Mouse (Mus musculus) adrenal gland, postnatal 14 days (tissue): ENCODE measurements around the gene Grk6. TPM values are rescaled to one million over a fixed set of nuclear protein-coding genes. Genes with fewer than 3 reads are reported as not detected.
A peak's percentile ranks its signal among the peaks of the same experiment; 100 is the strongest.
"Not testable (repeated sequence)": the region's sequence is repeated elsewhere in the genome, so short reads cannot be mapped to it uniquely, and the experiment has no call there.

Experiments used
- DNase-seq: peaks from one replicate; pipeline ENCODE4 v3.0.0; 2021; ENCODE audit warnings: mixed read lengths
- total RNA-seq: library from RNA; stranded (reverse); gene quantifications from 2 replicates; pipeline ENCODE4 v1.2.3, GENCODE M21; 2021

The Grk6 gene
- total RNA-seq, 1 experiment from 2014 or later = 35.3 TPM

DNA sequence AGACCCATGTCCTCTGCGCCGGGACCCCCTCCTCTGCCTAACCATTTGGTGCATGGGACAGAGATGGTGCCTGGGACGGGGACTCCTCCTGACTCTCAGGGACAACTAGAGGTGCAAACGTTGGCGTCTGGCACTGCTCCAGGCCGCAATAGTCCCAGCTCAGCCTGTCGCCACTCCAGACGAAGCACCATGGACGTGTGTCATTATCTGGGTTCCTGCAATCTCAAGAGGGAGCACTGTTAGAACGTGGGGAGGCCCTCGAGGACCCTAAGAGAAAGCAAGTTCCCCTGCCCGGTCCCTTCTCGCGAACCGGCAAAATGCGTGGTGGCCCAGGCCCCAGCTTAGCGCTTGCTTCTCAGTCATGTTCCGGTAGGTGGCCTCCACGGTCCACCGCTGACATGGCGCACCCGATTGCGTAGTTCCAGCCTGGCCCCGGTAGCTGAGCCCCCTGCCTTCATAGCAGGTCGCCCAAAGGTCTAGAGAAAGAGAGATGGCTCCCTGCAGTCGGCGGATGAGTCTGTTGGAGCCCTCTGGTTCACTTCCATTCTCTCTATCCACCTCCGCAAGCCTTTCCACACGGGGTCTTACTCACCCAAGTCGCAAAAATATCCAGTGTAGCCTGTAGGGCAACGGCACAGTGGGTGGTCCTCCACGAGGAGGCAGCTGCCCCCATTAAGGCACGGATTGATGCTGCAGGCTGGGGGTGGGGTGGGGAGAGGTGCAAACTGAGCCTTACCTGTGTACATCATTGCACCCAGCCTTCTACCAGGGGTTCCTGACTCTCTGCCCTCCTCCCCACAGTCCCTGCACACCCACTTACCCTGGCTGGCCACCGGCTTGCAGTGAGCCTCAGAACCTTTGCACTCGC is 23.7 kb upstream of the Grk6 start:
- peak; percentile 84 for DNase-seq

DNA sequence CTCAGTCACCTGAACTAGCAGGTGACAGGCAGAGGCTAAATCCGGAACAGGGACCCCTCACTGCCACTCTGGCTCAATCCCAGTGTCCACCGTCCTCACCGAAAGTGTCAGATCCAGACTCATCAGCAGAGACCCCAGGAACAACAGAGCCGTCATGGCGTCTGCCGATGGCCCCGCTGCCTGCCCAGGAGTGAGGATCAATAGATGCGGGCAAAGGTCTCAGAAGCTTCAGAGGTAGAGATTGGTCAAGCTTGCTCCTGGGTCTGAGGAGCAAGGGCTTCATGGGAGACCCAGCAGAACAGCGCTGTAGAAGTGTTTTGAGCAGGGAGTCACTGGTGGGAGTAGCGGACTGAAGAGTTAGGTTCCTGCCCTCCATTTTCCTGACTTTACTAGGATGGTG is 18.3 kb upstream of the Grk6 start, which contains the start of gene F12:
Gene F12, minus strand, starts transcription at position 181 of the 400 bp plus-strand sequence.
- no peak for DNase-seq

DNA sequence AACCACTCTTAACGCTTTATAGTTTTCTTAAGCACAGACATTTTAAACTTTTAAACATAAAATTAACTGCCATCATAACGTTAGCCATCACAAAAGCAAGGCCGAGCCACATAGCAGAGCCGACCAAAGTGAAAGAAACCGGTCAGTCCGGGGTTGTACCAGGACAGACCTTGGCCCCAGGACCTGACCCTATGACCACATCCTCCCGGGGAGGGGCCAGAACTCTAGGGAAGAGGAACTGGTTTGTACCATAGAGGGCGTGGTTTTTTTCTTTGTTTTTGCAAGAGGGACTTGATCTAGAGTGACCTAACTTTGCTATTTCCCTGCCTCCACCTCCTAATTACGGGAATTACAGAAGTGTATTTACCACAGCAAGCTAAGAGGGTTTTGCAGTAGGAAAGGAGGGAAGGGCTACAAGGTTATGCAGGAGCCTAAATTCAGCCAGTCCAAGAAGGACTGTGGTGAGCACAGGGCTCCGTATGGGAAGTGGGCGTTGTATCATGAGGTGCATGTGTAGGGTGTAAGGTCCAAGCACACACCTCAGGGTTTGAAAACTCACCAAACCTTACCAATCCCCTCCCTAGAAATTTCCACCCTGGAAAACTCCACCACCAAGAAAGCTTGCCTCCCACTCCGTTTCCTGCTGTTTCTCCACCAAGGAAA is 15.5 kb upstream of the Grk6 start:
- peak; percentile 84 for DNase-seq

DNA sequence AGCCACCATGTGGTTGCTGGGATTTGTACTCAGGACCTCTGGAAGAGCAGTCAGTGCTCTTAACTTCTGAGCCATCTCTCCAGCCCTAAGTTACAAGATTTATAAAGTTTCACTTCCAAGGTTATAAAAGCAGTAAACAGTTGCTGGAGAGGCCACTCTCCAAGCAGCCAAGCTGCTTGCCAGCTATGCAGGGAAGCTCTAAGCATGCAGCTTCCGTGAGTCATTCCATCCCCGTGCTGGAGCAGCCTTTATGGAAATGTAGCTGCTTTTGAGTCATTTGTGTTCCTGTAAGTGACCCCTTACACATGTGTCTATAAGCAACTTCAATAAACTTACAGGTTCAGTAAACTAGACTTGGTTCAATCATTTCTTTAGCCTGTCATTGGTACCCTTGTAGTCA is 14.3 kb upstream of the Grk6 start:
- DNase-seq = peak; percentile 58

DNA sequence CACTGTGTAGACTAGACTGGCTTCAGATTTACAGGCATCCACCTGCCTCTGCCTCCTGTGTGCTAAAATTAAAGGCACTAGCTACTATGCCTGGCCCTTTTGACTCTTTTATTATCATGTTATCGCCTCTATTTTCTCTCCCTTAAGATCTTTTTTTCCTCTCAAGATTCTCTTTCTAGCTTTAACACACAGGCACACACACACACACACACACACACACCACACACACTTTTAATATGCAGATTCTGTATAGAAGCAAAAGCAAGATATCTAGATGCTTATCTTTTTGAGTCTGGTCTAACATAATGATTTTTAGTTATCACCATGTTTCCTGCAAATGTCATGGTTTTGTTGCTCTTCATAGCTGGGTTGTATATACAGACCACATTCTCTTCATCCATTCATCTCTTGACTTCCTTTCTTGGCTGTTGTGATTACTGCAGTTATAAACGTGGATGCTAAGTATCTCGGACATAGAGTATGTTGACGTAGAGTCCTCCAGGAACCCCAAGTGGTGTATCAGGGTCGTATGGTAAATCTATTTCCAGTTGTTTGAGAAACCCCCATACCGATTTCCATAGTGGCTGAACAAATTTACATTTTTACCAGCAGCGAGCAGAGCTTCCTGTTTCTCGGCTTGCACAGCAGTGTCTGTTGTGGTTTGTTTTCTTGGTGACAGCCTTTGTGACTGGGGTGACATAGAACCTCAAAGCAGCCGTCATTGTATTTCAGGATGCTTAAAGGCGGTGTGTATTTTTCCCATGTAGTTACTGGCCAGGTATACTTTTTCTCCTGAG is 12.8 kb upstream of the Grk6 start:
- no peak for DNase-seq

DNA sequence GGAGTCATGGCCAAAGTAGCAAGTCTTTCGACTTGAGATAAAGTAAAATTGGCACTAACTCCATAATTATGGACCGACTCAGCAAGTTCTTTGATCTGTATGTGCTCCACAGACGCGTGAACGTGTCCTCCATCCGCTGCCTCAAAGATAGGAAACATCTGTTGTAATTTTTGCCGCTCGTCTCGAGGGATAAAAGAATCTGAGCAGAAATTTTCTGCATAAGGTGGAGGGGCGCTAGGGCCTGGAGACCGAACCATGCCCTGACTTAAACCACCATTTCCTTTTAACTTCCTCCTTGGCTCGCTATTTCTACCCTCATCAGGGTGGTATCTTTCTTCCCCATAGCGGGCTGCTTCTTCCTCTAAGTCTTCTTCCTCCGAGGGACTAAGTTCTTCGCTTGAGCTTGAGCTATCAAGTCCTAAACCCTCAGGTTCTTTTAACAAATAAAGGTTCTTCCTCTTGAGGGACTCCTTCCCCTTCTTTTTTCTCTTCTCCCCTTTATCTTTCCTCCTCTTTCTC is 7.7 kb upstream of the Grk6 start:
- DNase-seq = not testable (repeated sequence)

DNA sequence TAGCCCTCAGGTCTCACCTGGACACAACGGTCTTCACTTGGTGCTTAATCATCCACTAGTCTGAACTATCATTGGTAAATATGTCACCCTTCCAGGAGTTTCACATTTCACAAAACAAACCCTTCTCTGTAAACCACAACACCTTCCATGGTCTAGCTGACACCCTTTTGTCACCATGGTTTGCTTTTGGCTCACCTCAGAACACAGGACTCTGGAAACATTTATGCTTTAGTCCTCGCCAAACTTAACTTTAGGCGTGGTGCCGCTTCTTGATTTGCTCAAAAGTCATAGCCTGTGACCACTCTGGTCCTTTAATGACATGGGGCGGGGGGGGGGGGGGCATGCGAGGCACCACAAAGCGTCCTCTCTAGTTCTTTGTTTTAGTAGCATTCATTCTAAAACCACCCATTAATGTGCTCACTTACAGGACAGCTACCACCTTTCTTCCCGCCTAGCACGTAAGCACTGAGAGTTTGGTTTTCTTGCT is 1.0 kb upstream of the Grk6 start:
- no peak for DNase-seq

DNA sequence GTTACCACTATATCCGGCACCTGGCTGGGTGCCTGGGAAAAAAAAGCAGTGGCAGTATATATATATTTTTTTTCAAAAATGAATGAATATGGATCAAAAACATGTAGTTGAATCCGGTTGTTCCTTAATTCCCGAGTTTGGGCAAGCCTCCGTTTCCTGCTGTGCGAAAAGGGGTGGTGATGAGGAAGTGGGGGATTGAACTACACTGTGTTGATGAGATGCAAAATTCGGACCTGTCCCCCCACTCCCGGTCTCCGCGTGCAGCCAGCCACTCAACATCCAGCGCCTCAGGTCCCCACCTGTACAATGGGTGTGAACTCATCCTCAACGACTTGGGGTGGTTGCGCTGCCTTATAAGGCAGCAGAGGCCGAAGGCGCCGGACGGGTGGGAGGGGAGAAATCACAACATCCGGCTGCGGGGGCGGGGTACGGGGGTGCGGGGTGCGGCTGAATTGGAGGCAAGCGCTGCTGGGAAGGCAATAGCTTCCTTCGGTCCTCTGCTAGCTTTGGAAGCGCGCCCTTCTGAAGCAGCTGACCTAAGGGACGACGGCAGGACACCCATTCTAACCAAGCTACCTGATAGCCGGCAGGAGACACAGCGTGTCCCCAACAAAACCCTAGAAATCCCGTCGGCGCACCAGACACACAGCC is 461 bp upstream of the Grk6 start:
- DNase-seq = peak; percentile 90

DNA sequence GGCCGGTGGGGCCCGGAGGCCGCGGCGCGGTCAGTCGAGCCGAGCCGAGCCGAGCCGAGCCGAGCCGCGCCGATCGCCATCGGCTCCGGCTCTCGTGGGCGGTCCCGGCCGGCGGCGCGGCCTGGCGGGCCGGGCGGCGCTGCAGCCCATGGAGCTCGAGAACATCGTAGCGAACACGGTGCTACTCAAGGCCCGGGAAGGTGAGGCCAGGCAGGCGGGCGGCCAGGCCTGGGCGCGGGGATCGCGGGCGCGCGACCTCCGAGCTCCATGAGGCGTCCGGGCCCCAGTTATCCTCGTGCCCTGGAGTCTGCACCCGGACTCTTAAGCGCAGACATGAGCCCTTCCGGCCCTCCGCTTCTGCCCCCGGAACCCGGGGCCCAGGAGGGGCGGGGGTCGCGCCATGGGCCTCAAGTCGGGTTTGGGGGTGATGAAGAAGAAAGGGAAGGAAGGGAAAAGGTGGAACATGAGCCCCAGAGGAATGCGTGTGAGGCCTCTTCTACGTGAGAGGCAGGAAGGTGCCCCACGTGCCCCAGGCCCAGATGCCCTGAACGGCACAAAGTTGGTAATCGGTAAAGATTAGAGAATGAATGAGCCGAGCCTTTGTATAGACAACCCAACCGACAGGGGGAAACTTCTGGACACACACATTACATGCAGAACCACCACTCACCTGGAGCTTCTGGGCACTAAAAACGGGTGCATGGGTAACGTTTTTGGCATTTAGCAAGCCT is 654 bp downstream of the Grk6 start:
- no peak for DNase-seq

DNA sequence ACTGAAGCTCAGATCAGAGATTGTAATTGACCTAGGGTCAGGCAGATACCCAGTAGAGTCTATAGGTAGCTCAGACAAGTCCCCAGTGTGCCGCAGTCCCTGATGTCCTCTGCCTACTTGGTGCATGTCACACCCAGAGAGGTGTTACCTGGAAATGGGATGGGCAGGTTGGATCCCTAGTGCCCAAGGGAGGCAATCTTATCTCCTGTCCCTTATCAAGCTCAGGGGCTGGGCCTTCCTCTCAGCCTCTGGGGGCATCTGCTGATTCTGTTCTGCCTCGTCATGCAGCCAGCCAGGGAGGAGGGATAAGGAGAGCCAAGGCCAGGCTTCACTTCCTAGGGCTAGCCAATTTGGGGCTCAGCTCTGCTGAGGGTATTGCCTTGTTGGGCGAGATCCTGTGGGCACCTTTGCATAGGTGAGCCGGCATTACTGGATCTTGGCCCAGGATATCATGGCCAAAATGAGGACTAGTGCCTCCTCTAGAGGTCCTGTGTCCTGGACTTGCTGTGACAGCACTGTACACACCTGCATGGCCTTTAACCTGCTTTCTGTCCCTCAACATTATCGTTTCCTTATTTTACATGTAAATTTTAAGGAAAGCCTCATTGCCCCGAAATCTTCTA is 1.7 kb downstream of the Grk6 start:
- no peak for DNase-seq

DNA sequence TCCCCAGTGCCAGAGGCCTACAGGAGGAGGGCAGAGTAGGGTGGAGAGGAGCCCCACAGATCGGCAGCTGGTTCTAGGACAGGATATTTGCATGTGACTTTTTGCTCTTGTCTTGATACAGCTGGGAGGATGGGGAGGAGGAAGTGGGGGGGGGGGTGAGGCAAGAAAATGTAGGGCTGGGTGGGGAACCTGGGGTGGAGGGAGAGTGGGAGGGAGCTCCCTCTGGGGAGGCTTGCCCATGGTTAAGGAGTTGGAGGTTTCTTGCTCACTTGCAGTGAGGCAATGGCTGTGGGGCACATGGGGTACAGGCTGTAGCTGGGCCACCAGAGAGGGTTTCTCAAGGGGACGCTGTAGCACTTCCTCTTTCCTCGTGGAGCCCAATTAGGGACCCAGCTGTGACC is 2.7 kb downstream of the Grk6 start:
- peak; percentile 25 for DNase-seq

DNA sequence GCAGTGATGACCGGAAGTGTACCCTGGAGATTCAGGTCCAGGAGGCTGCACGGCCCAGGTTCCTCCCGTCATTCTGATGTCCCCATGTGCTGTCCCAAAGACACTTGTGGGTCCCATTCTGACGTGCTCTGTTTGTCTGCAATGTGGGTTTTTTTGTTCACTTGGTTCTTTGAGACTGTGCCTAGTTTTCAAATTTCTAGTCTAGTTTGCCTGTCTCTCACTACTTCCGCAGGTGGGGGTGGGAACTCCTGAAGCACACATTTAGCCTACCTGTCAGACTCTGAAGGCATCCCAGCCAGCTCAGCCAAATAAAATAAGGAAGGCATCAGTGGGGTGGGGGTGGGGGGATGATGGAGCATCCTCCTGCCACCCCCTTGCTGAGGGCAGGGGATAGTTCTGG is 3.3 kb downstream of the Grk6 start:
- no peak for DNase-seq

DNA sequence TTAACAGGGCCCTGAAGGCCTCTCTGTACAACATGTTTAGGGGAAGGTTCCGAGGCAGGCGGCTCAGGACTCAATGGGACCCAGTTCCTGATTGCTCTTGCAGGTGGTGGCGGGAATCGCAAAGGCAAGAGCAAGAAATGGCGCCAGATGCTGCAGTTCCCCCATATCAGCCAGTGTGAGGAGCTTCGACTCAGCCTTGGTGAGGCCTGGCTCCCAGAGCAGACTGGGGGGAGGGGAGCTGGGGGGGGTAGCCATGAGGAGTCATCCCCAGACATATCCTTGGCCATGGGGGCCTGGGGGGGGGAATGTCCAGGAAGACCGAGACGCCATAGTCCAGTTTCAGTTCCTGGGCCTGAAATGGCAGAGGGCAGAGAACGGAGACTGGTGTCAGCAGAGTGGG is 4.3 kb downstream of the Grk6 start:
- peak; percentile 23 for DNase-seq

DNA sequence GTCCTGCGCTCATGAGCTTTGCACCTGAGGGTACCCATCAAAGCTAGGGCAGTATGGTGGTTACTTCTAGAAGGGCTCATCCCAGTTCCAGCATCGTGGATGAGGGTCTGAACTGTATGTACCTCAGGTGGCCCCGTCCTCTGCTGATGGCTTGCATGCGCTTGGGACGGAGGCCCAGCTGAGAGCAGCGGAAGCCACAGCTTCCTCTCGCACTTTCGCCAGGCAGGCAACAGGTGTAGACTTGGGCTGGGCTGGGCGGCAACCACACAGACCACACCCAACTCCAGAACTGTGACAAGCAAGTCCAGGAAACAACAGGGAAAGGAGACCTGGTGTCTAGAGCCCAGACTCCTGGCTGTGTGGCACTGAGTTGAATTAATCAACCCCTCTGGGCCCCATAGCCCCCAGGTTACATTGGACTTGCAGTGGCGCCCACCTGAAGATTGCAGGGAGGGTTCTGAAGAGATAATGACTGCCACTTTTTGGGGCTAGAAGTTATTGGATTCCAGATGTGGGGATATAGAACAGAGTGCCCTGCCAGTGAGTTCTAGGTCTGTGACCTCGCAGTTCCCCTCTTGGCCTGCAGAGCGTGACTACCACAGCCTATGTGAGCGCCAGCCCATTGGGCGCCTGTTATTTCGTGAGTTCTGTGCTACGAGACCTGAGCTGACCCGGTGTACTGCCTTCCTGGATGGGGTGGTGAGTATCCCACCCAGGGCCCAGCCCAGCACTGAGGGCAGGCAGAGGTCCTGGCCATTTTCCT is 5.0 kb downstream of the Grk6 start:
- no peak for DNase-seq

DNA sequence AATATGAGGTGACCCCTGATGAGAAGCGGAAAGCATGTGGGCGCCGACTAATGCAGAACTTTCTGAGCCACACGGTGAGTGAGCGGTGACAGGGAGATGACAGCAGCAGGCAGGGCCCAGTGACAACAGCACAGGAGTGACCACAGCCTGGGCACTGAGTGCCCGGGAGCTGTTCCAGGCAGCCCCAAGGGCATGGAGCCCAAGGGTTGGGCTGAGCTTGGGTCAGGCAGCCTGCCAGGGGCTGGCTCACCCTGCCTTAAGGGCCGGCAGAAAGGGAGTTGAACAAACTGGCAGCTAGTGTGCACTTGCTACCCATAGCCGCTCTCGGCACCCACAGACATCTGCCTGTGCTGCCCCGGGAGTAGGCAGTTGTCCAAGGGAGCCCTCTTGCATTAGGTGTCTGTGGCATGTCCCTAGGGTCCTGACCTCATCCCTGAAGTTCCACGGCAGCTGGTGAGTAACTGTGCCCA is 5.7 kb downstream of the Grk6 start:
- DNase-seq = peak; percentile 93

DNA sequence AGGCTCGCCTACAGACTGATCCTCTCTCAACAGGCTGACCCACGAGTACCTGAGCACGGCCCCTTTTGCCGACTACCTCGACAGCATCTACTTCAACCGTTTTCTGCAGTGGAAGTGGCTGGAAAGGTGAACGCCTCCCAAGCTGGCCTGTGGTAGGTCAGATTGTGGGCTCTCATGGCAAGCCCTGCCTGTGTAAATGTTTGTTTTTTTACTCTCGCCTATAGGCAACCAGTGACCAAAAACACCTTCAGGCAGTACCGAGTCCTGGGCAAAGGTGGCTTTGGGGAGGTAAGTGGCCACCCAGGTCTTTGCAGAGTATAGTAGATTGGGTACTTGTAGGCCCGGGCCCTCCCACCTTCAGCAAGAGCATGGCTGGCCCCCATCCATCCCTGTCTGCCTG is 6.4 kb downstream of the Grk6 start:
- DNase-seq = no peak

DNA sequence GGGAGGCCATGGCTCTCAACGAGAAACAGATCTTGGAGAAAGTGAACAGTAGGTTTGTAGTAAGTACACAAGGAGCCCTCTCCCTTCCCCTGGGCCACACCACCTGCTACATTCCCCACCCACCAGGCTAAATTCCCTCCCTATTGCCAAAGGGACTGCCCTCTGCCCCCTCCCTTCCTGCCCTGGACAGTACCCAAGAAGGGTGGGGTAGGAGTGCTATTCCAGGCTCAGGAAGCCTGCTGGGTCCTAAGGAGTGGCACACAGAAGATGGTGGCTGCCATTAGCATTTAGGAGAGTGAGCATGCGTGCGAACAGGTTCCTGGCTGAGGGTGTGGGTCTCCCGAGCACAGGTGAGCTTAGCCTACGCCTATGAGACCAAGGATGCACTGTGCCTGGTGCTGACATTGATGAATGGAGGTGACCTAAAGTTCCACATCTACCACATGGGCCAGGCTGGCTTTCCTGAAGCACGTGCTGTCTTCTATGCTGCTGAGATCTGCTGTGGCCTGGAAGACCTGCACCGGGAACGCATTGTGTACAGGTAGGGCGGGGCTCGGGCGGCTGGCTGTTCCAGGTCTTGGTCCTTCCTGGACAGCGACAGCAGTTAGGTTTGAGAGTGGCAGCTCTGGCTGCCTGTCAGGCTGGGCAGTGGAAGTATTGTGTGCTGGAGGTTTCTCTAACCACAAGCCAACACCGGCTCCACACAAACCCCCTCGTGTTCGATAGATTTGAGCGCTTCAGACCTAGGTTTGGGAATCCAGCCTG is 7.1 kb downstream of the Grk6 start:
- no peak for DNase-seq

DNA sequence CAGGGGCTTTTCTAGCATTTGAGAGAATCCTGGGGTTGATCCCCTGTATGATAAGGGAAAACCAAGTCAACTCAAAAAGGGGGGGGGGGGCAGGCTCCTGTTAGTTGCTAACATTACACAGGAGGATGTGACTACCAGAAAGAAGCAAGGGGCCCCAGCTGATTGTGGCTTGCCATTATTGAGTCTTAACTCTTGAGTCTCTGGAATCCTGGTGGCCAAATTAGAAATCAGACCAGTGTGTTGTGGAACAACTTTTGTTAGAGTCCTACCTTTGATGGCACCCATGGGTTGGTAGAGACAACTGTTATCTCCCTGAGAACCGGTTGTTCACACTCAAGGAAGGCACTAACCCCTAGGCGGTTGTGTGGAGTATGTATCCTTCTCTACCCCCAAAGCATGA is 18.1 kb downstream of the Grk6 start:
- no peak for DNase-seq

DNA sequence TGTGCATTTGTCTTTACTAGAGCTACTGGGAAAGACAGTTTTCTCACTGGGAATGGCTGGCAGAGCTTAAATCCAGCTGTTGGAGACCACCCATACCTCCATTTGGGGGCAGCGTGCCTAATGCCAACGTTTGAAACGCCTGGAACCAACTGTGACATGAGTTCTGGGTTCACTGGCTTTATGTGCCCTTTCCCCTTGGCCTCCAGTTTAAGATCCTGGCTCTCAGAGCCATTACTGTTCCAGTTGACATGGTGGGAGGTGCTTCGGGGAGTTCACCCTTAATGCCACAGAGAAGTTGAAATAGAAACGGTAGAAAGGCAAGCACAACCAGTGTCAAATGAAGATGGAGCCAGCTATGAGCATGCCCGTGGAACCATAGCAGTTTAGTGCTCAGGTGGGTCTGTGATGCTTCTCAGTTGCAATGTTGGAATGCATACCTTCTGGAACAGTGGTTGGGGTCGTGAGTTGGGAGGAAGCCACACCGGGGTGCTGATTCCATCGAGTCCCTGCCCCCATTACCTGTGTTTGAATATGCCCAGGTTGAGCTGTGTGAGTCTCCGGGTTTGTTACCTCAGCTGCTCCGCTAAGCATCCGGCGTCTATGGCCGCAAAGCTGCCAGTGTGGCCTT is 18.6 kb downstream of the Grk6 start:
- DNase-seq = no peak
